Mouse (Mus musculus) small intestine, adult 2 months (tissue): ENCODE data around the gene Chmp2a.

Source experiments
- CTCF ChIP-seq: fragments of 200-500 bp; IDR thresholded peaks from 2 replicates; pipeline ENCODE4 v1.5.1; 2012; ENCODE audit warnings: low read depth, mild to moderate bottlenecking, control low read depth, inconsistent platforms, low read length, moderate library complexity, mixed read lengths; ENCODE audit not compliant: insufficient replicate concordance, insufficient read length; ENCODE audit errors: extremely low read depth
- POLR2A ChIP-seq: fragments of 200-500 bp; IDR thresholded peaks from 2 replicates; pipeline ENCODE4 v1.6.1; 2012; ENCODE audit warnings: low read depth, mild to moderate bottlenecking, control low read depth, inconsistent platforms, low read length, moderate library complexity

DNA sequence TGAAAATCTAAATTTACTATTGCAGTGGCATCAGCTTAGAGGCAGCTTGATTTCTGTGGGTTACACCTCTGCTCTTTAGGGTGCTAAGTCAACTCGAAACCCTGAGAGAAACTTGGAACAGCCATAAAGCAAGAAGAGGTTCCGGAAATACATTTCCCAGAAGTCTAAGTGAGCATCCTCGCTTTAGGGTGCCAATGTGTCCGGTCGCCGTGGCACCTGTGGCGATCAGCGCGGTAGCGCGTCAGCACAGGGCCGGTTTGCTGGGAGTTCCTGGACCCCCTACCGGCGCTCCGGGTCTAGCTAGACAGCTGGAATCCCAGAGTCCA is 19.3 kb upstream of the Chmp2a start:
- TF ChIP-seq CTCF (no peak), POLR2A (no peak)
